Mouse (Mus musculus): ENCODE measurements around the gene Hexb. TPM values are rescaled to one million over a fixed set of nuclear protein-coding genes. Genes with fewer than 3 reads are reported as not detected.

Gene Hexb
- polyA plus RNA-seq, 1 experiment, result 30.9 TPM

DNA sequence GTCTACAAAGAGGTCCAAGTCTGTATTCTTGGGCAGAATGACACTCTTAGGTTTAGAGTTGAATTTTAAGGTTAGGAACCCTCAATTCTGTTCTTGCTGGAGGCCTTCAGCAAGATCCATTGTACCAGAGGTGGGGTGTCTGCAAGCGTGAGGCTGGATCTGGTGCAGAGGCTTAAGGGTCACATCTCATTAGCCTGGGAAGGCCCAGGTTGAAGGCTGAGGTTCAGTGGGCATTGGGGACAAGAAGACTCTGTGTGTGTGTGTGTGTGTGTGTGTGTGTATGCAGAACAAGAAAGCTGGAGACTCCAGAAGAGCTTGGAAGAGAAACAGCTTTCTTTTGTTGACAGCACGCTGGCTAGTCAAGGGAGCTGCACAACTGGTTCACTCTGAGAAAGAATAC lies 7.9 kb upstream of the Hexb start:
- H3K4me2 ChIP-seq (ENCODE audit: low read depth), result peak overlapping the region; percentile 88
- no peak for TF ChIP-seq USF1 (IDR thresholded peaks at IDR 0.05; ENCODE audit: low read depth)
- no peak for TF ChIP-seq TCF12 (IDR thresholded peaks at IDR 0.05; ENCODE audit: insufficient read depth, poor library complexity, severe bottlenecking)
- TF ChIP-seq MYOG (IDR thresholded peaks at IDR 0.05; ENCODE audit: control insufficient read depth in 1 of 3, insufficient read depth in 1 of 3, insufficient read length in 2 of 3, low read depth in 2 of 3), result no peak
- TF ChIP-seq POLR2A (IDR thresholded peaks at IDR 0.05; ENCODE audit: insufficient read length, low read depth), result no peak
- no peak for TF ChIP-seq SRF (IDR thresholded peaks at IDR 0.05; ENCODE audit: control insufficient read depth, insufficient read length, low read depth)
- TF ChIP-seq MYOD1 (IDR thresholded peaks at IDR 0.05; ENCODE audit: control insufficient read depth in 1 of 3, insufficient read length in 2 of 3, low read depth in 2 of 3), result no peak
- peak overlapping the region; percentile 11 for H3K4me3 ChIP-seq

GRCm38 (mm10) chr13:97205052-97205701 lies 7.0 kb upstream of the Hexb start:
- no peak overlapping the region for H3ac ChIP-seq (ENCODE audit: control insufficient read depth, insufficient read length)
- peak overlapping the region; percentile 88 for H3K4me2 ChIP-seq (ENCODE audit: low read depth)
- H3K79me2 ChIP-seq (ENCODE audit: control insufficient read depth, insufficient read depth), result no peaks in the 10 kb centered on the region
- H3K36me3 ChIP-seq (ENCODE audit: control insufficient read depth, insufficient read depth), result no peaks in the 10 kb centered on the region
- H3K4me3 ChIP-seq, result peak overlapping the region; percentile 11
- TF ChIP-seq CEBPB (IDR thresholded peaks at IDR 0.05; ENCODE audit: insufficient read depth, poor library complexity, severe bottlenecking), result peak; percentile 73
- TF ChIP-seq MYOG (IDR thresholded peaks at IDR 0.05; ENCODE audit: control insufficient read depth in 1 of 3, insufficient read depth in 1 of 3, insufficient read length in 2 of 3, low read depth in 2 of 3), result no peak
- TF ChIP-seq POLR2AphosphoS2 (IDR thresholded peaks at IDR 0.05; ENCODE audit: insufficient read length, low read depth), result peak; percentile 12
- no peak for TF ChIP-seq TCF3 (IDR thresholded peaks at IDR 0.05; ENCODE audit: insufficient read length, low read depth)
- TF ChIP-seq MYOD1 (IDR thresholded peaks at IDR 0.05; ENCODE audit: control insufficient read depth in 1 of 3, insufficient read length in 2 of 3, low read depth in 2 of 3), result no peak
- TF ChIP-seq USF1 (IDR thresholded peaks at IDR 0.05; ENCODE audit: low read depth), result no peak
- no peak for TF ChIP-seq E2F4 (IDR thresholded peaks at IDR 0.05; ENCODE audit: insufficient read depth)
- no peak for TF ChIP-seq TCF12 (IDR thresholded peaks at IDR 0.05; ENCODE audit: insufficient read depth, poor library complexity, severe bottlenecking)
- H3K27me3 ChIP-seq (ENCODE audit: control insufficient read depth, insufficient read depth, insufficient read length), result no peaks in the 10 kb centered on the region

More for the DNA sequence above, 7.9 kb upstream of the Hexb start:
- H3K79me2 ChIP-seq (ENCODE audit: control insufficient read depth, insufficient read depth), result no peaks in the 10 kb centered on the region
- H3K36me3 ChIP-seq (ENCODE audit: control insufficient read depth, insufficient read depth), result no peaks in the 10 kb centered on the region
- H3K27me3 ChIP-seq (ENCODE audit: control insufficient read depth, insufficient read depth, insufficient read length), result no peaks in the 10 kb centered on the region
- no peak overlapping the region for H3ac ChIP-seq (ENCODE audit: control insufficient read depth, insufficient read length)

- no peak overlapping the region for H3ac ChIP-seq (ENCODE audit: control insufficient read depth, insufficient read length)
- no peaks in the 10 kb centered on the region for H3K27me3 ChIP-seq (ENCODE audit: control insufficient read depth, insufficient read depth, insufficient read length)
- H3K36me3 ChIP-seq (ENCODE audit: control insufficient read depth, insufficient read depth), result no peaks in the 10 kb centered on the region
- TF ChIP-seq TCF12 (IDR thresholded peaks at IDR 0.05; ENCODE audit: insufficient read depth, poor library complexity, severe bottlenecking) (no peak), MYOD1 (IDR thresholded peaks at IDR 0.05; ENCODE audit: control insufficient read depth in 1 of 3, insufficient read length in 2 of 3, low read depth in 2 of 3) (no peak), E2F4 (IDR thresholded peaks at IDR 0.05; ENCODE audit: insufficient read depth) (no peak), CEBPB (IDR thresholded peaks at IDR 0.05; ENCODE audit: insufficient read depth, poor library complexity, severe bottlenecking) (no peak), POLR2AphosphoS2 (IDR thresholded peaks at IDR 0.05; ENCODE audit: insufficient read length, low read depth) (no peak), USF1 (IDR thresholded peaks at IDR 0.05; ENCODE audit: low read depth) (no peak), MYOG (IDR thresholded peaks at IDR 0.05; ENCODE audit: control insufficient read depth in 1 of 3, insufficient read depth in 1 of 3, insufficient read length in 2 of 3, low read depth in 2 of 3) (no peak), MAX (IDR thresholded peaks at IDR 0.05; ENCODE audit: low read depth) (no peak), TCF3 (IDR thresholded peaks at IDR 0.05; ENCODE audit: insufficient read length, low read depth) (no peak), REST (IDR thresholded peaks at IDR 0.05; ENCODE audit: insufficient read depth, insufficient read length) (no peak), SRF (IDR thresholded peaks at IDR 0.05; ENCODE audit: control insufficient read depth, insufficient read length, low read depth) (no peak), POLR2A (IDR thresholded peaks at IDR 0.05; ENCODE audit: insufficient read length, low read depth) (no peak)
- no peak overlapping the region for H3K4me3 ChIP-seq
- H3K79me2 ChIP-seq (ENCODE audit: control insufficient read depth, insufficient read depth), result no peaks in the 10 kb centered on the region
- no peak overlapping the region for H3K4me2 ChIP-seq (ENCODE audit: low read depth)
These were observed 3.7 kb upstream of the Hexb start for GRCm38 (mm10) chr13:97201896-97202295.

GRCm38 (mm10) chr13:97201076-97201475 lies 2.9 kb upstream of the Hexb start:
- Histone ChIP-seq H3K36me3 (ENCODE audit: control insufficient read depth, insufficient read depth) (no peaks in the 10 kb centered on the region), H3ac (ENCODE audit: control insufficient read depth, insufficient read length) (no peak overlapping the region), H3K4me3 (no peak overlapping the region), H3K4me2 (ENCODE audit: low read depth) (no peak overlapping the region), H3K79me2 (ENCODE audit: control insufficient read depth, insufficient read depth) (no peaks in the 10 kb centered on the region), H3K27me3 (ENCODE audit: control insufficient read depth, insufficient read depth, insufficient read length) (no peaks in the 10 kb centered on the region)
- TF ChIP-seq REST (IDR thresholded peaks at IDR 0.05; ENCODE audit: insufficient read depth, insufficient read length), result no peak
- no peak for TF ChIP-seq CEBPB (IDR thresholded peaks at IDR 0.05; ENCODE audit: insufficient read depth, poor library complexity, severe bottlenecking)
- TF ChIP-seq POLR2AphosphoS2 (IDR thresholded peaks at IDR 0.05; ENCODE audit: insufficient read length, low read depth), result no peak
- TF ChIP-seq E2F4 (IDR thresholded peaks at IDR 0.05; ENCODE audit: insufficient read depth), result no peak
- TF ChIP-seq TCF12 (IDR thresholded peaks at IDR 0.05; ENCODE audit: insufficient read depth, poor library complexity, severe bottlenecking), result no peak
- no peak for TF ChIP-seq USF1 (IDR thresholded peaks at IDR 0.05; ENCODE audit: low read depth)
- no peak for TF ChIP-seq TCF3 (IDR thresholded peaks at IDR 0.05; ENCODE audit: insufficient read length, low read depth)
- TF ChIP-seq MAX (IDR thresholded peaks at IDR 0.05; ENCODE audit: low read depth), result no peak
- TF ChIP-seq POLR2A (IDR thresholded peaks at IDR 0.05; ENCODE audit: insufficient read length, low read depth), result no peak
- TF ChIP-seq SRF (IDR thresholded peaks at IDR 0.05; ENCODE audit: control insufficient read depth, insufficient read length, low read depth), result no peak
- TF ChIP-seq MYOD1 (IDR thresholded peaks at IDR 0.05; ENCODE audit: control insufficient read depth in 1 of 3, insufficient read length in 2 of 3, low read depth in 2 of 3), result no peak
- no peak for TF ChIP-seq MYOG (IDR thresholded peaks at IDR 0.05; ENCODE audit: control insufficient read depth in 1 of 3, insufficient read depth in 1 of 3, insufficient read length in 2 of 3, low read depth in 2 of 3)
